Mouse (Mus musculus): ENCODE data around the gene Slc25a26.
A peak's percentile ranks its signal among the peaks of the same experiment; 100 is the strongest.

Gene Slc25a26

GRCm38 (mm10) chr6:94642048-94642447 is 141.9 kb downstream of the Slc25a26 start:
- DNase-seq (ENCODE audit: extremely low spot score), result no peak

GRCm38 (mm10) chr6:94643989-94644388 is 143.9 kb downstream of the Slc25a26 start:
- no peak for DNase-seq (ENCODE audit: extremely low spot score)

GRCm38 (mm10) chr6:94644641-94645040 is 144.5 kb downstream of the Slc25a26 start:
- DNase-seq (ENCODE audit: extremely low spot score), result no peak

GRCm38 (mm10) chr6:94645723-94646122 is 145.6 kb downstream of the Slc25a26 start:
- DNase-seq (ENCODE audit: extremely low spot score), result no peak

DNA sequence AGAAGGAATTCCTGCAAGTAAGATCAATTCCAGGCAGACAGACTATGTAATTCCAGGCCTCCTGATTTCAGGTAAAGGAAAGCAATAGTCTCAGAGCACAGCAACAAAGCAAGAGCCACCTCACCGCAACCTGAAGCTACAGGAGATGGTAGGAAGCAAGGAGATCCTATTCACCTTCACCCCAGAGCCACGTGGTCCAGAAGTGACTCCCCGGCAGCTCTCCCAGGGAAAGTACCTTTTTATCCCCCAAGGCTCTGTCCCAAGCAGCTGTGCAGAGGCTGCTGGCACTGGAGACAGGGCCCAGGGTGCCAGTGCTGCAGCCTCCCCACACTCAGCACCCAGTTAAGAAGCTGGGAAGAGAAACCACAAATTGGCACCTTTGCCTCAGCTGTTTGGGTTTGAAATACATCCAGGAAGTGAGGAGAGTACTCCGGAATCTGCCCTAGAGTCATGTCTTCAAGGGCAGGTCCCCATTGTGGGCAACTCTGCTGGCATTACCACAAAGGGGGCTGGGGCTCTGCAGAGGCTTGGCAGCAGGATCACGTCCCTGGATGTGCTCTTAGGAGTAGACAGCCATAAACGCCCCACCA is 146.2 kb downstream of the Slc25a26 start:
- no peak for DNase-seq (ENCODE audit: extremely low spot score)

DNA sequence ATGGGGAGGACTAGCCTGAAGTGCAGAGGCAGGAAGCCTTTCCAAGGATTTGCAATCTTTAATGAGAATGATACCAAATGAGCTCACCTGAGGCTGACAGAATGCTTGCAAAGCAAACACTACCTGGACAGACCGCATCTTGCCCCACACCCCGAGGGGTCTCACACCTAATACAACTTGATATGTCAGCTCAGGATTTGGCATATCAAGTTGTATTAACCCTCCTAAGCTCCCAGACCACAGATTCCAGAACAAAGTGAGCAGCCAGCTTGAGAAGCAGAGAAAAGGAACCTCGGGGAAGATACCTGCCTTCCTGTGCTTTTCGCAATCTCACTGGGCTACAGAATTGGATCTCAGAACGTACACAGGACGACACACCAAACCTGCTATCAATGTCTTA is 146.8 kb downstream of the Slc25a26 start:
- DNase-seq (ENCODE audit: extremely low spot score), result no peak

DNA sequence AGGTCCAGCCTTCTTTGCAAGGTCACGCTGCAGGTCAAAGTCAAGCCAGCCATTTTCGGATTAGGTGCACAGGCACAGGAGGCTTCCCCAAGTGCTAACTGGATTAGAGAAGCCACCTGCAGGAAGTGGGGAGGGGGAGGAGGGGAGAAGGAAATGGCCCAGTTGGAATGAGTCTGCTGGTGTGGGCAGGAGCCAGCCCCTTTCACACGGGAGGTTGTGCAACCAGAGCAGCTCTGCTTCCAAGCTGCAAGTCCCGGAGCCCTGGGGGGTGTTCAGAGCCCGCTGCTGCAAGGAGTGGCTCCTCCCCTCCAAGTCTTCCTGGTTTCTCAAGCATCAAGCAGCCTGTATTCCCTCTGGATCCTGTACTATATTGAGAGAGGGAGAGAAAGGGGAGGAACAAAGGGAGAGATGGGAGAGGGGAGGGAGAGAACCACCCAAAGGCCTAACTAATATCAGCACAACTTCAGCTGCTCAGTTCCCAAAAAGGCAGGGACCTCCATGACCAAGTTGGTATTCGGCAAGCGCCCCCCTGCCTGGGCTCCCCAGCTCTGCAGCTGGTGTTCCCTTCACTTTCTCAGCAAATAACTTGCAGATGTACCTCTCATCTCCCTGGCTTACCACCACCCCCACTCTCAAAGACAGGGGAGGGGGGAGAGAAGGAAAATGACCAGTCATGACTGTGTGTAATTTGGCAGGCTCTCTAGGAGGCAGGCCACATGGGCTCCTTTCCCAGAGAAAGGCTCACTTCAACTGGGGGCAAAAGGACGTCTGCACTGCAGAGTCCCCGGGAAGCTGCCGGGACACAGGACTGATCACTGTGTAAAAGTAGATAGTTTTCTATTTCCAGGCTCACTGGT is 147.7 kb downstream of the Slc25a26 start:
- peak; percentile 61 for DNase-seq (ENCODE audit: extremely low spot score)

- DNase-seq (ENCODE audit: extremely low spot score), result no peak
Observed at GRCm38 (mm10) chr6:94648496-94648895, 148.4 kb downstream of the Slc25a26 start.

- DNase-seq (ENCODE audit: extremely low spot score), result no peak
Observed at GRCm38 (mm10) chr6:94649637-94650036, 149.5 kb downstream of the Slc25a26 start.

DNA sequence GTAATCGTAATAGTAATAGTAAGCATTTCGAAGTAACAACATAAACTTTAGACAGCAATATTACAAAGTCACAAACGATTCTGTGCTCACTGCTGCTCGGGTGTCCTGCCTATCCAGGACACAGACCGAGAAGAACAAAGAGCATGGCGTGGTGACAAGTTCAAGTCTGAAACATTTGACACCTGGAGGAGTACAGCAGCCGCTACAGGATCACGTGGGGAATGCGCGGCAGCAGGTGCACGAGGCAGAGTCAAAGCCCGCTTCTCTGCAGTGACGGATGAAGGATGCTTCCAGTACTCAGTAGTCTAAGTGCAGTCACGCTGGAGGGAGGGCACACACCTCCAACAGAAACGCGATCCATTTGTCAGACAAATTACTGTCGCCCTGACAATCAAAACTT is 151.4 kb downstream of the Slc25a26 start:
- DNase-seq (ENCODE audit: extremely low spot score), result no peak

GRCm38 (mm10) chr6:94652659-94653213 is 152.6 kb downstream of the Slc25a26 start:
- DNase-seq (ENCODE audit: extremely low spot score), result no peak

- no peak for DNase-seq (ENCODE audit: extremely low spot score)
Observed at GRCm38 (mm10) chr6:94653388-94654316, 153.5 kb downstream of the Slc25a26 start.
